Mouse (Mus musculus): ENCODE data around the gene Gipc3. TPM values are rescaled to one million over a fixed set of nuclear protein-coding genes. Genes with fewer than 3 reads are reported as not detected.

Gene Gipc3
- not detected in 2 replicates for polyA plus RNA-seq (2012; ENCODE audit: insufficient read depth, insufficient read length, low replicate concordance, missing spikeins)

DNA sequence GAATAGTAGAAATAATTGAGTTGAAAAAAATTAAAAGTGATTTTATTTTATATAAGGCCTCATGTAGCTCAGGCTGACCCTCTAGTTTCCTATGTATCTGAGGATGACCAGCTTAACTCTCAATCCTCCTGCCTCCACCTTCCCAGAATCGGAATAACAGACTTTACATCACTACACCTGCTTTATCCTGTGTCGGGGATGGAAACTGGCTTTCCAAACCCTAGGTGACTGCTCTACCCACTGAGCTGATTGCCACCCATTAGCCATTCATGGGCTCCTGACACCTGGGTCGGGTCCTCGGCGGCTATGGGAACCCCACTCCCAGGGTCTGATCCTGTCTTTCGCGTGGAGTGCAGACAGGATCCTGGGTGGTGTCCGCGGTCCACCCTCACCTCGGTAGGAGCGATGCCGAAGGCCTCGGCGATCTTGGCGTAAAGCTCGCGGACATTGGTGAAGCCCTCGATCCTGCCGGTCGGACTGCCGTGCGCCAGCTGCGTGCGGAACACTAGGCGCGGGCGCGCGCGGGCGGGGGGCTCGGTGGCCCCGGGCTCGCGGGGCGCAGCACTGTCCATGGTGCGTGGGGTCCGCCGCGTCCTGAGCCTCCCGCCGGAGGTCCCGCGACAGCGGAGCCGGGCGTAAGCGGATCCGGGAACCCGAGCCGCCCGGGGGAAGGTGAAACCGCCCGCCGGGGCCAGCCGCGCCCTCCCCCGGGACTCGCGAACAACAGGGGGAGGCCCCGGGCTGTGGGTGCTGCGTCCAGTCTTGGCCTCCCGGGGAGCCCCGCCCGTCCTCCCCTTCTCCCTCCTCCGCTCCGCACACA is at the start of gene Gipc3:
Gene Gipc3, minus strand, starts transcription at position 581 of the 820 bp plus-strand sequence.
- peaks cover 18% of the 10 kb centered on the region for H3K4me1 ChIP-seq (ENCODE audit: control insufficient read depth, insufficient read depth, low read length)
- no peak for TF ChIP-seq POLR2A (IDR thresholded peaks at IDR 0.05; ENCODE audit: insufficient read depth, low read depth, low read length)
- peak within 1 kb of the TSS; percentile 29 for H3K4me3 ChIP-seq (ENCODE audit: insufficient read depth, low read depth, low read length)
- WGBS: 6% methylated on average over 67 of the region's 67 CpGs
- H3K27ac ChIP-seq (ENCODE audit: insufficient read depth, low read depth, low read length): no peak within 1 kb of the TSS

DNA sequence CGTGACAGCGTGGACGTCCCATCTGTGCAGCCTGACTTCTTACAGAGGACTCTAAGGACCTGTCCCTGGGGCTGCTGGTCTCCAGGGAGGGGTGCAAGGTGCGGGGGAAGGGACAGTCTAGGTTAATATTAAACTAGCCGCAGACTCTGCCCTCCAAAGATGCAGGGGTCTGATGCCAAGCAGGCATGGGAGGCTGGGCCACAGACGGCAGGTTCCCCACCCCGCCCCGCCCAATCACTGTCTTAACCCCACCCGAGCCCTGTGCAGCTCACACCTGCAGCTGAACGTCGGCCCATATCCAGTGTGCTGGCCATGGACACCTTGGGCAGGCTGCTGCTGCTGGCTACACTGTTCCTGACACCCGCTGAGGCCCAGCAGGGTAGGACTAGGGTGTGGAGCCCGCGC is 49.7 kb upstream of the Gipc3 start, which contains the start of gene Smim24:
Gene Smim24, plus strand, starts transcription at position 271 of the 405 bp plus-strand sequence.
- 0 out of 2 replicates have a peak within 1 kb of the TSS, but pooled peaks have one; percentile 8 for H3K4me3 ChIP-seq (ENCODE audit: insufficient read depth, low read depth, low read length)
- H3K4me1 ChIP-seq (ENCODE audit: control insufficient read depth, insufficient read depth, low read length): peaks cover 23% of the 10 kb centered on the region
- 72% methylated on average over 14 of the region's 14 CpGs for WGBS
- TF ChIP-seq POLR2A (IDR thresholded peaks at IDR 0.05; ENCODE audit: insufficient read depth, low read depth, low read length) (no peak), CTCF (IDR thresholded peaks at IDR 0.05; ENCODE audit: insufficient read depth, low read depth, low read length) (no peak)
- no peak within 1 kb of the TSS for H3K27ac ChIP-seq (ENCODE audit: insufficient read depth, low read depth, low read length)

DNA sequence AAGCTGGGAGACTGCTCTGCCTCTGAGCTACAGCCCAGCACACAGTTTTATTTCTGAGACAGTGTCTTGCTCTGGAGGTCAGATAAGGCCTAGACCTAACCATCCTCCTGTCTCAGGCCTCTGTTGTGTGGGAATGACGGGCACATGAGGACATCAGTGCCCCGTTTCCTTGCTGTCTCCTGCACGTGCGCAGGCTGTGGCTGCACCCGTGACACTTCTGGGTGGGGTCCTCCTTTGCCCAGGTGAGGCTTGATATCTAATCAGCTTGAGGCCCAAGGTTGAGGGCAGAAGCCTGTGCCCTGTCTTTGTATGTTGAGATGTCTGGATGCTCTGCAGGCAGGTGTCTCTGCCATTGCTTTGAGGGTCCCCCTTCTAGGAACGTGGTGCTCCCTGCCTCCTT is 49.2 kb upstream of the Gipc3 start:
- 88% methylated on average over 6 of the region's 6 CpGs for WGBS
- TF ChIP-seq CTCF (IDR thresholded peaks at IDR 0.05; ENCODE audit: insufficient read depth, low read depth, low read length) (no peak), POLR2A (IDR thresholded peaks at IDR 0.05; ENCODE audit: insufficient read depth, low read depth, low read length) (no peak)
- peaks cover 19% of the 10 kb centered on the region for H3K4me1 ChIP-seq (ENCODE audit: control insufficient read depth, insufficient read depth, low read length)
- H3K4me3 ChIP-seq (ENCODE audit: insufficient read depth, low read depth, low read length): no peak overlapping the region
- no peak overlapping the region for H3K27ac ChIP-seq (ENCODE audit: insufficient read depth, low read depth, low read length)

DNA sequence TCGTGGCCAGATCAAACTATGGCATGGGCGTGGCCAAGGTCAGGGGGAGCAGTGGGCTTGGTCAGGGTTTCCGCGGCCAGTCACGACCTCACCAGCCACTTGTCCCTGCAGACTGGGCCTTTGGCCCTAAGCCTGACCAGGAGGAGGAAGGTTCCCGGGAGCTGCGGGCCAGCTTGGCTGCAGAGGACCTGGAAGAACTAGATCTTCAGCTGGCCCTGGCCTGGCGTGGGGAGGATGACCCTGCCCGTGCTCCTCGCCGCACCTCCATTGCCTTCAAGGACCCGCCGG is 47.6 kb upstream of the Gipc3 start:
- Histone ChIP-seq H3K27ac (ENCODE audit: insufficient read depth, low read depth, low read length) (no peak overlapping the region), H3K4me3 (ENCODE audit: insufficient read depth, low read depth, low read length) (no peak overlapping the region), H3K4me1 (ENCODE audit: control insufficient read depth, insufficient read depth, low read length) (peaks cover 16% of the 10 kb centered on the region)
- WGBS: 90% methylated on average over 13 of the region's 13 CpGs
- TF ChIP-seq CTCF (IDR thresholded peaks at IDR 0.05; ENCODE audit: insufficient read depth, low read depth, low read length) (no peak), POLR2A (IDR thresholded peaks at IDR 0.05; ENCODE audit: insufficient read depth, low read depth, low read length) (no peak)

DNA sequence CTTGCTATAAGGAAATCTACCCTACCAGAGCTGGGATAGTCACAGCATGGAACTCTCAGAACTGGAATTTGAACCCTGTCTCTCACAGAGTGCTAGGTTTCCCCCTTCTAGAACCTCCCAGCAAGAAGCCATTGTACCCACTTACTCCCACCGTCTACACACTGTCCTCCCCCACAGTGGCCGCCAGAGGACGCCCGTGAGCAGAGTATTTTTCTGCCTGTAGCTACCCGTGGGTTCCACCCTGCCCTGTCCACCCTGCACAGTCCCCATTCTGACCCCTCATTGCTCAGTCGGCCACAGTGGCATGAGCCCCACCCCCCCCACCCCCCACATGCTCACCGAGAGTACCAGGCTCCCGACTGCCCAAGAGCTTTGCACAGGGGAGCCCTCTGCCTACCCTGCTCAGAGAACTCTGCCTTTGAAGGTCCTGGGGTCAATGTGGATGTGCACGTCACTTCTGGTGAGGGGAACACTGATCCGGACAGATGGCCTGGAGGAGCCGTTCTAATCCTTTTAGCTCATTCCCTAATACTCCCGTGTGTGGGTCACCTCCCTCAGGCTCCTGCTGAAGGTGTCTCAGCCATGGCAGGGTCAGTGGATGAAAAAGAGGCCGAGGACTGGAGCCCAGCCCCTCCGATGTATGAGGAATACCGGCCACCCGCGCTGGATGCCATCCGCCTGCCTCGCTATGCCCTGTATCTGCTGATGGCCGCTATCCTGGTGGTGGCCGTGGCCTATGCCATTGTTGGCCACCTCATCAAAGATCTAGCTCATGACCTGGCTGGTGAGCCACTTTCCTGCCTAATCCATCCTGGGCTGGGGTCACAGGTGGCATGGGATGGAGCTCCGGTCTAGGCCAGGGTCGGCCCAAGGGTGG is 47.0 kb upstream of the Gipc3 start:
- Histone ChIP-seq H3K4me3 (ENCODE audit: insufficient read depth, low read depth, low read length) (no peak overlapping the region), H3K27ac (ENCODE audit: insufficient read depth, low read depth, low read length) (no peak overlapping the region), H3K4me1 (ENCODE audit: control insufficient read depth, insufficient read depth, low read length) (peaks cover 22% of the 10 kb centered on the region)
- TF ChIP-seq POLR2A (IDR thresholded peaks at IDR 0.05; ENCODE audit: insufficient read depth, low read depth, low read length) (no peak), CTCF (IDR thresholded peaks at IDR 0.05; ENCODE audit: insufficient read depth, low read depth, low read length) (peak; percentile 93)
- 55% methylated on average over 23 of the region's 23 CpGs for WGBS

DNA sequence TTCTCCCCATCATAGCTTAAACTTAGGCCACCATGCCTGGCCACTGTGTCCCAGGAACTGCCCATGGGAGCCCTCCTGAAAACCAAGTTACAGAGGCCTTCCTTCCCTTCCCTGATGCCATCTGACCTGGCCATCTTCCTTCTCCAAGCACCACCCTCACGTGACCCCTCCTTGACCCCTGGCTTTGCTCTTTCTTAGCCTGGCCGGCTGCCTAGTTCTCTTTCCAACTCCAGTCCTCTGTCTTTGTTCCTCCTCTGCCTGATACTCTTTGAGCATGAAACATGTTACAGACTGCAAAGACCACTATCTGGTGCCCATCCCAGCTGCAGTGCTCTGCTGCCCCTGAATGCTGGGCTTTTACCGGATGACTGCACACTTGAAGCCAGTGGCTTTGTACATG is 46.3 kb upstream of the Gipc3 start:
- Histone ChIP-seq H3K4me3 (ENCODE audit: insufficient read depth, low read depth, low read length) (no peak overlapping the region), H3K4me1 (ENCODE audit: control insufficient read depth, insufficient read depth, low read length) (peaks cover 26% of the 10 kb centered on the region), H3K27ac (ENCODE audit: insufficient read depth, low read depth, low read length) (no peak overlapping the region)
- WGBS: 47% methylated on average over 3 of the region's 3 CpGs
- TF ChIP-seq POLR2A (IDR thresholded peaks at IDR 0.05; ENCODE audit: insufficient read depth, low read depth, low read length): no peak
- TF ChIP-seq CTCF (IDR thresholded peaks at IDR 0.05; ENCODE audit: insufficient read depth, low read depth, low read length): no peak

DNA sequence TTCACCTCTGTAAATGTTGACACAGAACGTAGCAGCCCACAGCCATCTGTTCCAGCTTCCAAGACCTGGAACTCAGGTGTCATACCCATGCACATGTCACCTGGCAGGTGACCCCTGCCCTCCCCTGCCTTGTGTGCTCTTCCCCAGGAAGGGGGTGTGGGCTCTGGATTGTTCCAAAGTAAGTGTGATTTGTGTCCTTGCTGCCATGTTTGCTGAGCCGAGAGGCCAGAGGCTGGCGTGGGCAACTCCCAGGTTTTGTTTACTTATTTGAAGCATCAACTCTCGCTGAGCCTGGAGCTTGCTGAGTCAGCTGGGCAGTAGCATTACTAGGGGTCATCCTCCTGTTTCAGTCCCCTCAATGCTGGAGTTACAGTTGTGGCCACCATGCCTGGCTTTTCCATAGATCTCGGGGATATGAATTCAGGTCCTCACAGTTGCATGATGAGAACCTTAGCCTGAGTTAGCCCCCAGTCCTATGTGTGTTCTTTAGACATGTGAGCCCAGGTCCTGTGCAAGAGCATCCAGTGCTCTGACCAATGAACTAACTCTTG is 45.5 kb upstream of the Gipc3 start, which contains the start of gene Gm48552:
Gene Gm48552, plus strand, starts transcription at position 501 of the 551 bp plus-strand sequence.
- 75% methylated on average over 5 of the region's 5 CpGs for WGBS
- Histone ChIP-seq H3K4me1 (ENCODE audit: control insufficient read depth, insufficient read depth, low read length) (peaks cover 22% of the 10 kb centered on the region), H3K27ac (ENCODE audit: insufficient read depth, low read depth, low read length) (no peak within 1 kb of the TSS), H3K4me3 (ENCODE audit: insufficient read depth, low read depth, low read length) (no peak within 1 kb of the TSS)
- no peak for TF ChIP-seq CTCF (IDR thresholded peaks at IDR 0.05; ENCODE audit: insufficient read depth, low read depth, low read length)
- no peak for TF ChIP-seq POLR2A (IDR thresholded peaks at IDR 0.05; ENCODE audit: insufficient read depth, low read depth, low read length)

DNA sequence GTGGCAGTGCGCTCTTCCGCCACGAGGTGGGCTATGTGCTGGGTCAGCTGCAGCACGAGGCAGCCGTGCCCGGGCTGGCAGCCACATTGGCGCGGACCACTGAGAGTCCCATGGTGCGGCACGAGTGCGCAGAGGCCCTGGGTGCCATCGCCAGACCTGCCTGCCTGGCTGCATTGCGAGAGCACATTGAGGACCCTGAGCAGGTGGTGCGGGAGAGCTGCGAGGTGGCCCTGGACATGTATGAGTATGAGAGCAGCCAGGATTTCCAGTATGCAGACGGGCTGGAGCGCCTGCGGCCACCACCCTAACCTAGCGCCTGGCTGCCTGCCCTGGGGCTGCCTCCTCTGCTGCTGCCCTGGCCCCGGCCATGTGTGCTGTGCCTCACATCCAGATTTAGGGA is 44.6 kb upstream of the Gipc3 start:
- Histone ChIP-seq H3K4me3 (ENCODE audit: insufficient read depth, low read depth, low read length) (no peak overlapping the region), H3K4me1 (ENCODE audit: control insufficient read depth, insufficient read depth, low read length) (peaks cover 16% of the 10 kb centered on the region), H3K27ac (ENCODE audit: insufficient read depth, low read depth, low read length) (no peak overlapping the region)
- TF ChIP-seq POLR2A (IDR thresholded peaks at IDR 0.05; ENCODE audit: insufficient read depth, low read depth, low read length): no peak
- no peak for TF ChIP-seq CTCF (IDR thresholded peaks at IDR 0.05; ENCODE audit: insufficient read depth, low read depth, low read length)
- whole genome bisulfite sequencing: 94% methylated on average over 20 of the region's 20 CpGs

Data from olfactory bulb, adult 2 months (tissue).